Mouse (Mus musculus) layer of hippocampus, postnatal 10 days (tissue): ENCODE measurements around the gene Pla2g6. TPM values are rescaled to one million over a fixed set of nuclear protein-coding genes. Genes with fewer than 3 reads are reported as not detected.

Experiments
- DNase-seq, 2 experiments: peaks; one replicate each; pipeline ENCODE4 v3.0.0; 2021; ENCODE audit warnings: low spot score in 2 of 2
- long read RNA-seq: library from polyadenylated mRNA; stranded (forward); transcript quantifications from one replicate; pipeline ENCODE4 v2.0.0, GENCODE M21; 2023
- total RNA-seq, 2 experiments: library from RNA; stranded (reverse); gene quantifications; 2 replicates each; pipeline ENCODE4 v1.2.3; 2021

Gene Pla2g6
- 10 to 100 TPM; 18.3 to 22.5 TPM for total RNA-seq
- long read RNA-seq, partial matches to known transcripts, result 5 of 42 reads
- long read RNA-seq, other reads (novel, unspliced or antisense), result 34 of 42 reads

- DNase-seq, result peak; percentile 98
These were observed at the start of gene Pla2g6 for GRCm38 (mm10) chr15:79328058-79328938. Gene Pla2g6, minus strand, starts transcription at chr15:79328390.

GRCm38 (mm10) chr15:79377681-79378080 lies 49.5 kb upstream of the Pla2g6 start:
- DNase-seq, result peak; percentile 55 to 60

- no peak for DNase-seq
These were observed 46.6 kb upstream of the Pla2g6 start for GRCm38 (mm10) chr15:79374760-79375159.

- no peak for DNase-seq
These were observed 42.2 kb upstream of the Pla2g6 start for GRCm38 (mm10) chr15:79370281-79370843.

- no peak for DNase-seq
These were observed 41.5 kb upstream of the Pla2g6 start for GRCm38 (mm10) chr15:79369452-79370280.

GRCm38 (mm10) chr15:79368861-79369440 lies 40.8 kb upstream of the Pla2g6 start:
- DNase-seq, result no peak

- DNase-seq, result no peak
These were observed 40.2 kb upstream of the Pla2g6 start for GRCm38 (mm10) chr15:79368313-79368811.

- no peak for DNase-seq
These were observed 38.2 kb upstream of the Pla2g6 start for GRCm38 (mm10) chr15:79366402-79366801.

GRCm38 (mm10) chr15:79365068-79365467 lies 36.9 kb upstream of the Pla2g6 start:
- DNase-seq, result no peak

- no peak for DNase-seq
These were observed 35.9 kb upstream of the Pla2g6 start for GRCm38 (mm10) chr15:79364120-79364519.

GRCm38 (mm10) chr15:79361023-79361422 lies 32.8 kb upstream of the Pla2g6 start:
- no peak for DNase-seq

- no peak for DNase-seq
These were observed 32.2 kb upstream of the Pla2g6 start for GRCm38 (mm10) chr15:79360371-79360770.

- DNase-seq, result no peak
These were observed 31.8 kb upstream of the Pla2g6 start for GRCm38 (mm10) chr15:79359954-79360353.

GRCm38 (mm10) chr15:79357974-79358690 lies 29.9 kb upstream of the Pla2g6 start:
- no peak for DNase-seq

- DNase-seq, result peak; percentile 51 to 69
These were observed 29.1 kb upstream of the Pla2g6 start for GRCm38 (mm10) chr15:79357036-79357911.

GRCm38 (mm10) chr15:79356481-79356880 lies 28.3 kb upstream of the Pla2g6 start:
- DNase-seq, result no peak

GRCm38 (mm10) chr15:79354619-79355018 lies 26.4 kb upstream of the Pla2g6 start:
- DNase-seq, result no peak

GRCm38 (mm10) chr15:79353690-79354305 lies 25.6 kb upstream of the Pla2g6 start:
- DNase-seq, result no peak

GRCm38 (mm10) chr15:79352479-79352878 lies 24.3 kb upstream of the Pla2g6 start:
- DNase-seq, result no peak
